Mouse (Mus musculus) cerebellum, adult 9-10 months (tissue): ENCODE results near the gene Gm8257.
A peak's percentile ranks its signal among the peaks of the same experiment; 100 is the strongest.
"Not testable (repeated sequence)": the region's sequence is repeated elsewhere in the genome, so short reads cannot be mapped to it uniquely, and the experiment has no call there.

Experiments
- DNase-seq: peaks from one replicate; pipeline ENCODE4 v3.0.0; 2022

Gene Gm8257

GRCm38 (mm10) chr14:44706356-44706755, at the start of gene Gm8257:
TSS of gene Gm8257 (minus strand) at chr14:44706456.
- DNase-seq: not testable (repeated sequence)

- no peak for DNase-seq
Measured at GRCm38 (mm10) chr14:44750240-44750639, 44.0 kb upstream of the Gm8257 start, which contains the start of gene Gm8267. TSS of gene Gm8267 (minus strand) at chr14:44750340.

DNA sequence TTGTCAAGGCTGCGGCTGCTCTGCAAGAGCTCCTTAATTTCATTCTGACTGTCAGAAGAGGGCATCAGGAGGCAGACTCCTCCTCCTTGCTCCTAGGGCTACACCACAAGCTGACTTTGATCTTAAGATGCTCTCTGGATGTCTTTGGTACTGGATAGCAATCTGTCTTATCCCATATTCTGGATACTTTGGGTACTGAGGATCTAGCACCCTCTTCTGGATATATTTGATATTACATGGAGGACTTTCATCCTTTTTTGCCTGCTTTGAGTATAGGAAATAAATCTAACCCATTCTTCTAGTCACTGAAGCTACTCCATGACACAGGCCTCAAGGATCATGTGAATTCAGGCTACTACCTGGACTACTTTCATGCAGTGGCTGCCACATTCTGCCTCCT, 36.5 kb upstream of the Gm8257 start:
- DNase-seq: peak; percentile 3

DNA sequence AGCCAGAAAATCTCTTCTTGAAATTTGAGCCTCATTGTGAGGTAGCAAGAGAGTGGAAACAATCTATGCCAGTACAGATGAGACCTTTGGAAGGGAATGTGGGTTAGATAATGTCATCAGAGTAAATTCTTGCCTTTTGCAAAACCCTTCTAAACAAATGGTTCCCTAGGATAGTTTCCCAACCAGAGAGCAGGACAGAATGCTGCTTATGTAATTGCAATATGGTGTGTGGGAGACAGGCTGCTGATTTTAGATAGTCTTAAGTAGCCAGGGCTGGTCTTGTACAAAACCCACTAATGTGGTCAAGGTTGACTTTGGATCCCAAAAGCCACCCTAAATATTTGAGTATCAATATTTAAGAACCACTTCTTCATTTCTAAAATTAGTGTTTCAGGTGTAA, 24.5 kb upstream of the Gm8257 start:
- not testable (repeated sequence) for DNase-seq

- not testable (repeated sequence) for DNase-seq
Measured at GRCm38 (mm10) chr14:44627737-44628136, 78.5 kb downstream of the Gm8257 start, which contains the start of gene Gm5624. TSS of gene Gm5624 (minus strand) at chr14:44627938.
